Mouse (Mus musculus): Measurements from ENCODE around the gene Nmt1.
A peak's percentile ranks its signal among the peaks of the same experiment; 100 is the strongest.

Gene Nmt1

DNA sequence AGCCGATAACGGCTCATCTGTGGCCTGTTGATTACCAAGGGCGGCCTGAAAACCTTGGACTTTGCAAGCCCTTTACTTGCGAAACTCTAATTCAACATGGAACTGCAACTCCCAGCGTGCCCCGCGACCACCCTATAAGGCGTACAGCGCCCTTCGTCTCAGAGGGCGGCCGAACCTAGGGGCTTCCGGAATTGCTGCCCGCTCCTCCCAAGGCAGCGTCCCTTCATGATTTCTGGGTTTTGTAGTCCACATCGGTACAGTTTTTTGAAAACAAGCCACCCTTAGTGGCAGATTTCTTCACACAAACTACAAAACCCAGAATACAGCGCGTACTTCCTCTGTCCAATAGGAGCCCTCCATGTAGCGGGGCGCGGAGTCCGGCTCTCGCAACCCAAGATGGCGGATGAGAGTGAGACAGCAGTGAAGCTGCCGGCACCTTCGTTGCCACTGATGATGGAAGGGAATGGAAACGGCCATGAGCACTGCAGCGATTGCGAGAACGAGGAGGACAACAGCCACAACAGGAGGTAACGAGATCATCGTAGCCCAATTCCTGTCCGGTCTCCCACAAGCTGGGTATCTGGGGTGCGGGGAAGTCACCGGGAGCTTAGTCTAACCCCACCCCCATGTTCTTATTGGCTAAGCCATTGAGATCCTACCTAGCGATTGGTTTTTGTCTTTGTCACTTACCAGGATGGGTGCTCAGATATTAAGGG, at the start of gene Nmt1, which contains the start of gene Dcakd:
Gene Nmt1 (plus strand): TSS at position 15 of the 716 bp plus-strand sequence.
Gene Dcakd (minus strand): TSS at position 158 of the 716 bp plus-strand sequence.
- peak; percentile 94 to 97 for DNase-seq (ENCODE audit: low spot score in 2 of 2)

DNA sequence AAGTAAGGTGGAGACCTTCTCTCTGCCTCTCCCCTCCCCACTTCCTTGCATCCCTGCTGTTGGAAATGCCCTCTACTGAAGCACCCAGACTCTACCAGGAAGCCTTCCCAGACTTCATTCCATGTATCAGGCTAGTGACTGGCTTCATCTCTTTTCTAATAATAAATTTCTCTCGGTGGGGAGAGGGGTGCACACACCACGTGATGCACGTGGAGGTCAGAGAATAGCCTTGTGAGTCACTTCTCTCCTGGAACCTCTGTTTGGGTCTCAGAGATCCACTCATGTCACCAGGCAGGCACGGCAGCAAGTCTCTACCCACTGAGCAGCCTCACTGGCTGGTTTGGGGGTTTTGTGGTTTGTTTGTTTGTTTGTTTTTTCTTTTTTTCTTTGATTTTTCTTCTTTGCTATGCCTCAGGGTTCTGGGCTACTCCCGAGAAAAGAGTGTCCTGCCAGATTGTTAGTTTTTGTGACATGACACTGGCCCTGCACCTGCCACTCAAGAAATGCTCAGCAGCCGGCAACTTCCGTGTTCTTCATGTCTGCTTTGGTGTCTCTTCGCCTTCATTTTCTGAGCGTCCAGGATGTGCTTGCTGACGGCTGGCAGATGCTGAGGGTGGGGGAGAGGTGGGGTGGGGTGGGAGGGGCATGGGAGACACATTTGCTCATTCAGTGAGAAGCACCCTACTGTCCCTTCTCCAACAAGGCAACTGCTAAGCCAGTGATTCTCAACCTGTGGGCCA, 46.7 kb upstream of the Nmt1 start:
- DNase-seq (ENCODE audit: low spot score in 2 of 2) = no peak

GRCm38 (mm10) chr11:102984086-102984485, 43.9 kb upstream of the Nmt1 start:
- DNase-seq (ENCODE audit: low spot score in 2 of 2) = no peak

GRCm38 (mm10) chr11:102984615-102985014, 43.4 kb upstream of the Nmt1 start:
- DNase-seq (ENCODE audit: low spot score in 2 of 2) = no peak

- no peak for DNase-seq (ENCODE audit: low spot score in 2 of 2)
Observed at GRCm38 (mm10) chr11:102985160-102985559, 42.8 kb upstream of the Nmt1 start.

DNA sequence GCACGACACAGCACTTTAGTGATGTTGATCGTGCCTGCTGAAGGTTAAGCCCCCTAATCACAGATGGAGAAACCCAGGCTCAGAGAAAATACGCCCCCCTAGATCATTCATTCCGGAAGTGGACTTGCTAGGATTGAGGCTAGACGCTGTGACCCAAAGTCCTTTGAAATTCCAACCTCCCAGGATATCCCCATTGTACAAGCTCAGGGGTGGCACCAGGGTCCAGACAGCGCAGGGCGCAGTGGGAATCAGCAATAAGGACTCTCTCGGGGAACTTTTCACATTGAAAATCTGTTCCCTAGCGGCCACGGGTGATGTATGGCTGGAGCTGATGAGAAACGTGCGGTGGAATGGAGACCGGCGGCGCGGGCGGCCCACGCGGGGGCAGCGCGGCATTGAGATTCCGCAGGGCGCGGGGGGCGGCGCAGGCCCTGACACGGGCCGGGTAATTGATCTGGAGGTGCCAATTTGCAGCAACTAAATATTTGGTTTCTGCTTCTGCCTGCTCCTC, 38.3 kb upstream of the Nmt1 start:
- no peak for DNase-seq (ENCODE audit: low spot score in 2 of 2)

DNA sequence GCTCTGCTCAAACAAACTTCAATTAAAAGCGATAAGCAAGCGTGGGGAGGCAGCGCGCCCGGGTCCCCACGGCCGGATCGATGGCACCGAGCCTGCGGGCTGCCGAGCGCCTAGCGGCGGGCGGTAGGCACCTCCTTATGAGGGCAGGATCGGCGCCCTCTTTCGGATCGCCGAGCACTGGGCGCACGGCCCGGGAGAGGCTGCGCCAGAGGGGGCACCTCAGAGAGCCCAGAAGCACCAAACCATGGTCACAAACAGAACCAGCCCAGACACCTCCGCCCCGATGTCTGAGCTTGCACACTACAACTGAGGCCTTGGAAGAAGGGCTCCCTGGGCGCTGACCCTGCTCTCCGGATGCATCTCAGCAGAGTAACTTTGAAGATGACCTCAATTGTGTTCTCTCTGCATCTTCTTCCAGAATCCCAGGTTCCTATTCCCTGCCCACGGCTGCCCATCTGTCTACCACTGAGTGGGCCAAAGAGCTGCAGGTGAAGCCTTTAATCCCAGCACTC, 37.8 kb upstream of the Nmt1 start:
- DNase-seq (ENCODE audit: low spot score in 2 of 2) = no peak

- no peak for DNase-seq (ENCODE audit: low spot score in 2 of 2)
Observed at GRCm38 (mm10) chr11:102991681-102992080, 36.3 kb upstream of the Nmt1 start.

GRCm38 (mm10) chr11:102992940-102993339, 35.0 kb upstream of the Nmt1 start:
- no peak for DNase-seq (ENCODE audit: low spot score in 2 of 2)

DNA sequence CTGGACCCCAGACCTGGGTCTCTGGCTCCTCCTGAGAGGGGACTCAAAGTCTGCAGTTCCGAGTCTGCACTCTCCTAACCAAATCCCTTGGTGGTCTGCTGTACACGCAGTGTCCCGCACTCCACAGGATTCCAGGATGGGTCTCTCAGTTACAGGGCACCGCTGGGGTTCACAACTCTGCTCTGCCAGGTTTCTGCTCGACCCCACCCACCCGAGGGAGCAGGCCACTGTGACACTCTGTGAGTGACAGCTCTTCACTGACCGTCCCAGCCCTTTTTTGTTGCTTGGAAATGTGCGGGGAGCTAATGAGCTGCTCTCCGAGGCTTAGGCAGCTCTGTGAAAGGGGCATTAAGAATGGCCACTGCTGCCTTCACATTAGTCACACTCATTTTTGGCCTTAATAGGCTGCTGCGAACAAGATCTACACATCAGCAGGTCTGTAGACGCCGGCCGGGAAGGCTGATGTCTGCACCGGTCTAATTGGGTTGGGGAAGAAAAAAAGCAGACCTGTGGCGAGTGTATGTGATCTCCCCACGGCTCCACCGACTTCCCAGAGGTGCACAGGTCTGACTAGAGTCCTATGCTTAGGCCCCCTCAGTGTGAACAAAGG, 34.5 kb upstream of the Nmt1 start:
- no peak for DNase-seq (ENCODE audit: low spot score in 2 of 2)

- no peak for DNase-seq (ENCODE audit: low spot score in 2 of 2)
Observed at GRCm38 (mm10) chr11:102994952-102995351, 33.0 kb upstream of the Nmt1 start.

DNA sequence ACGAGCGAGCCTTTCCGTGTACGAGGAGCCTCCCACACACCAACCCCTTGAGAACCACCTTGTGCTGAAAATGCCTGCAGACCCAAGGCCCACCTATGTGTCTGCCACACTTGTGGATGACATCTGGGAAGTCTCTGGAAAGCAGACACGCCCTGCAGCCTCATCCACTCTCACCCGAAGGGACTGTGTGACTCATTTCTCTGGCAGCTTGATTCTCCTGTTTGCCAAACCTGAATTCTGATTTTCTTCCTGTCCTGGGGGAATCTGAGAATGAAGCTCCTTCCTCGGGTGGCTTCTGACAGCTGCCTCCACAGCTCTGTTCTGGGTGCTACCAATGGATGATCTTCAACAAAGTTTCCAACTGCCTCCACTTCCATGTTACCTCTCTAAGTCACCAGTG, 31.6 kb upstream of the Nmt1 start:
- no peak for DNase-seq (ENCODE audit: low spot score in 2 of 2)

- DNase-seq (ENCODE audit: low spot score in 2 of 2) = no peak
Observed at GRCm38 (mm10) chr11:102996991-102997770, 30.8 kb upstream of the Nmt1 start.

GRCm38 (mm10) chr11:102998254-102998576, 29.8 kb upstream of the Nmt1 start:
- DNase-seq (ENCODE audit: low spot score in 2 of 2) = no peak

GRCm38 (mm10) chr11:102998577-102999316, 29.2 kb upstream of the Nmt1 start:
- no peak for DNase-seq (ENCODE audit: low spot score in 2 of 2)

DNA sequence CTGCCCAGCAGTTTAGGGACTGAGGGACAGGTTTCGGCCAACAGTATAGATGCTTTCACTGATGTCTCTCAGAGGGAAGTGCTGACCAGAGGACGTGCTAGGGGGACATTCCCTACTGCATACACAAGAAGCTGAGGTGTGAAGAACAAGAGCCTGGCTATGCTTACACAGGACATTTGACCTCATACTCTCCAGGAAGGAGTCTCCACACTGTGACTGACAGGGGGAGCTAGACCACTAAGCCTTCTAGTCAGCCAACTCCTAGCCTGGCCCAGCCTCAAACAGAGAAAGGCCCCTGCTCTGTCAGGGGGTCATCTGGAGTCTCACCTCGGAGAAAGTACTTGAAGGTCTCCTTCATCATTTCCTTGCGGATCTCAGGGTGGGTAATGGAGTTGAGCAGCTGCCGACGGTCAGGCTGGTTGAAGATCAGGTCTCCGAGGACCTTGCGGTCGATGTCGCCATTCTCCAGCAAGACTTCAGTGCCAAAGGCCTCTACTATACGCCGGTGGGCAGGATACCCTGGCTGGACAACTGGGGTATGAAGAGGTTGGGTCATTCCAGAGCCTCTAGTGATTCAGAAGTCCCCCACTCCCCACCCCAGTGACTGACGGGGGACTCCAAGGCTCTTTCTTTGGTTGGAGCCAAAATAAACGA, 28.5 kb upstream of the Nmt1 start:
- DNase-seq (ENCODE audit: low spot score in 2 of 2) = no peak

DNA sequence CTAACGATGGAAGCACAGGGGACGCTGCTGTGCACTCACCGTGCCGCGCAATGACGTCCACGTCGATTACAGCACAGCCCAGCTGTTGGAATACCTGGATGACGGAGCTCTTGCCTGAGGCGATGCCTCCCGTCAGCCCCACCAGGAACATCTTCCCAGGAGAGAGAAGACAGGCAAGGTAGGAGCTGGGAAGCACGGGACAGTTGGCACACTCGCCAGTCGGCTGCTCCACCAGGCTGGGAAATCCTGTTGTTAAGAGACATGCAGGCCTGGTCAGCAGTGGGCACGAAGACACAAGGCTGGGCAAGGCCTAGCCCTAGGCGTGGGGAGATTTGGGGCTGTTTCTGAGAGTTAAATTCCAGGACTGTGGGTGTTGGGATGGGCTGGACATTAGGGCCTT, 27.9 kb upstream of the Nmt1 start:
- DNase-seq (ENCODE audit: low spot score in 2 of 2) = no peak

DNA sequence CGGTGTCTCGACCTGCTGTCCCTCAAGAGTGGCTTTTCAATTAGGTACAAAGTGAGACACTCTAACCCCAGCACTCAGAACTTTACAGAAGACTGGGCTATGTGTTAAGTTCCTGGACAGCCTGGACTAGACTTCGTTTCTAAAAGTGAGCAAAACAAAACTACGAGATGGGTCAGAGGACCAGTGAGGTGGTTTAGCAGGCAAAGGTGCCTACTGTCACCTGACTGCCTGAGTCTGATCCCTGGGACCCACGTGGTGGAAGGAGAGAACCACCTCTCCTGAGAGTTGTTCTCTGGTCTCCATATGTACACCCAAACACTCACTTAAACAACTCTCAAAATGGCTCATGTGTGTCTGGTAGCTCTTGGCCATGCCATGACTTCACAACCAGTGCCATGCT, 26.9 kb upstream of the Nmt1 start:
- no peak for DNase-seq (ENCODE audit: low spot score in 2 of 2)

GRCm38 (mm10) chr11:103003210-103003609, 24.8 kb upstream of the Nmt1 start:
- peak; percentile 81 to 85 for DNase-seq (ENCODE audit: low spot score in 2 of 2)

DNA sequence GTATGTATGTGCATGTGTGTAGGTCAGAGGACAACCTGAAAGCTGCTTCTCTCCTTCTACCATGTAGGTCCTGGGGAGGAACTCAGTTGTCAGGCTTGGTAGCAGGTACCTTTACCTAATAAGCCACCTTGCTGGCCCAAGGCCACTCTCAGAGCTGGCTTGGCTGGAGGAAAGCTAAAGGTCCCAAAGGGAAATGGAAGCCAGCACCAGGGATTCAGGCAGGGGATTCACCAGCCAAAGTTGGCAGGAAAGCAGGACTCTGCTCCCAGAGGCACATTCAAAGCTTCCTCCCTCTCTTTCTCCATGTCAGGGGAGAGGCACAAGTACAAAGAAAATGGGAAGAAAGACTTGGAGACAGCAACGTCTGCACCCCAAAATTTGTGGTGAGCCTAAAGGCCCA, 23.1 kb upstream of the Nmt1 start:
- DNase-seq (ENCODE audit: low spot score in 2 of 2) = no peak

Measured in right cerebral cortex, postnatal 36 days (tissue).